Mouse (Mus musculus) left cerebral cortex, postnatal 10 days (tissue): ENCODE data around the gene Wiz. TPM values are rescaled to one million over a fixed set of nuclear protein-coding genes. Genes with fewer than 3 reads are reported as not detected.

Experiments
- DNase-seq, 2 experiments: peaks; one replicate each; pipeline ENCODE4 v3.0.0; 2021 to 2022; ENCODE audit warnings: low spot score in 2 of 2, mixed read lengths in 1 of 2; ENCODE audit errors: extremely low spot score in 1 of 2
- intact Hi-C: fragments of 180-260 bp; cut with DNase I; formaldehyde crosslinking; loops from one replicate; pipeline ENCODE4 v1.15.1; 2025
- microRNA-seq: library from miRNA; unstranded; fragments of <30 nt; microRNA quantifications from one replicate; pipeline ENCODE4 v1.2.0, GENCODE M21; 2022
- total RNA-seq, 2 experiments: library from RNA; stranded (reverse); gene quantifications; 2 replicates each; pipeline ENCODE4 v1.2.3; 2021

The Wiz gene
- total RNA-seq, 2 experiments from 2014 or later, result 91.6 to 99.3 TPM

- no peak for DNase-seq
- intact Hi-C loops, result no loop called here
These were observed 69.3 kb downstream of the Wiz start for GRCm38 (mm10) chr17:32319950-32320349.

GRCm38 (mm10) chr17:32317708-32318107 lies 71.5 kb downstream of the Wiz start:
- intact Hi-C loops, result no loop called here
- DNase-seq, result no peak

GRCm38 (mm10) chr17:32317032-32317431 lies 72.2 kb downstream of the Wiz start:
- DNase-seq, result no peak
- intact Hi-C loops, result no loop called here

GRCm38 (mm10) chr17:32315560-32315959 lies 73.7 kb downstream of the Wiz start:
- intact Hi-C loops, result no loop called here
- no peak for DNase-seq

GRCm38 (mm10) chr17:32313892-32314291 lies 75.3 kb downstream of the Wiz start:
- DNase-seq, result no peak
- intact Hi-C loops, result no loop called here

GRCm38 (mm10) chr17:32312801-32313200 lies 76.4 kb downstream of the Wiz start:
- intact Hi-C loops, result no loop called here
- DNase-seq, result no peak

GRCm38 (mm10) chr17:32307963-32308362 lies 81.3 kb downstream of the Wiz start:
- intact Hi-C loops, result no loop called here
- no peak for DNase-seq

Small RNA genes within 50 kb of the gene (microRNA-seq; reads per million reads assigned to microRNA genes)
- not detected for gene Gm22201

Other genes starting within 250 kb of the Wiz start
- gene Notch3, start 222.6 kb downstream of the Wiz start, total RNA-seq, result 10 to 100 TPM; 18.3 to 18.5 TPM
- under 1 TPM; 0.17 to 0.32 TPM for gene Ephx3, start 199.9 kb downstream of the Wiz start, total RNA-seq
- gene Brd4, start 104.7 kb downstream of the Wiz start, total RNA-seq, result 100 to 1,000 TPM; 115 to 123 TPM
- gene Akap8, start 68.2 kb downstream of the Wiz start, total RNA-seq, result 10 to 100 TPM; 90.9 to 94.2 TPM
- 100 to 1,000 TPM; 128 to 135 TPM for gene Akap8l, start 38.8 kb downstream of the Wiz start, total RNA-seq
- 1 to 10 TPM; 2.9 to 3.4 TPM for gene Rasal3, start 14.1 kb upstream of the Wiz start, total RNA-seq
- gene Pglyrp2, start 34.7 kb upstream of the Wiz start, total RNA-seq, result not detected
- under 1 TPM; 0.36 to 0.41 TPM for gene Cyp4f39, start 63.3 kb upstream of the Wiz start, total RNA-seq
- 1 to 10 TPM; 3.2 to 3.8 TPM for gene Cyp4f17, start 116.6 kb upstream of the Wiz start, total RNA-seq
- 1 to 10 TPM; 4.9 to 6.0 TPM for gene Cyp4f16, start 147.1 kb upstream of the Wiz start, total RNA-seq
- not detected for gene Cyp4f37, start 231.9 kb upstream of the Wiz start, total RNA-seq